Comparison of ENCODE assay signal across 8 mouse cellular contexts in the genomic region with DNA sequence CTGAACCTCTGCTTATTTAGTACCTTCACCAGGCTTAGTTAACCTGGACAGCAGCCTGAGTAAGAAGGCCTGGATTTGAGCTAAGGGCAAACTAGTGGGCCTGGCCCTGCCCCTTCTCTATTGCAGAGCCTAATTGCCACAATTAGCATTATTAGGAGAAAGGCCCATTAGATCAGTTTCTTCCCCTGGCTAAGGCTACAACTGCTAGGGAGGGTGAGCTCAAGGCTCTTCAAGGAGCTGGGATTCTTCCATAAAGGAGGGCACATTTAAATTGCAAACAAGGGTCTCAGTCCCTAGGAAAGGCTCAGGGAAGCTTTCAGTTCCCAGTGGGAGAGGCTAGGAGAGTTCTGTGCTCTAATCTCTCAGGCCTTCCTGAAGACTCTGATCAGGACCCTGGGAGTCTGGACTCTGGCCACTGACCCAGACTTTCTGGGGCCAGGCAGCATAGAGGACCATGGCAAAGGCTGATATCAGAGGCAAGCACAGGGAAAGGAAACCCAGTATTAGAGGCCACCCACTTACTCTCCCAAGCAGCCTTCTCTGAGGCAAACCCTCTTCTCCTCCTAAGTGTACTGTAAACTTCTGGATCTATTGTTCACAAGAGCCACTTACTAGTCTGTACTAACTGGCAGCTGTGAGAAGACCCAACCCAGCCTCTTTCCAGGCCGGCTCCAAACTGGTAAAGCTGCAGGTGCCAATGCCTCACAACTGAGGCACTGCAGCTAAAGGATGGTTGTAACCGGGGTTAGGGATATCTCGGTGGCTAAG.
A peak's percentile ranks its signal among the peaks of the same experiment; 100 is the strongest.
DNase-seq lines count a peak whose midpoint lies in the region; ATAC-seq lines count a peak whose summit lies in the region.
"Had no signal": no experiment of that assay in that cellular context is flagged by ENCODE, and none has a peak within 500 bp of the region (broad histone marks: within the 10 kb centered on the region; RNA-seq: fewer than 3 reads in every experiment).

No protein-coding gene starts in this region.

- H3K9ac ChIP-seq in kidney, embryonic 16.5 days (replicated peaks; ENCODE audit: low read length), result no peak overlapping the region
- H3K9ac ChIP-seq in neural tube, embryonic 13.5 days, result no peak overlapping the region
- H3K9ac ChIP-seq in limb, embryonic 13.5 days, result no peak overlapping the region
- H3K9ac ChIP-seq: neural tube, embryonic 15.5 days had no signal

- no peak overlapping the region for H3K4me3 ChIP-seq in kidney, embryonic 16.5 days (ENCODE audit: low read length)
- H3K4me3 ChIP-seq in neural tube, embryonic 13.5 days, result no peak overlapping the region
- H3K4me3 ChIP-seq in limb, embryonic 13.5 days, result no peak overlapping the region
- H3K4me3 ChIP-seq: neural tube, embryonic 15.5 days had no signal

- no peak for ATAC-seq in kidney, embryonic 16.5 days (ENCODE audit: low FRiP score, low TSS enrichment)
- ATAC-seq in neural tube, embryonic 13.5 days (ENCODE audit: low read depth), result no peak
- ATAC-seq in limb, embryonic 13.5 days (ENCODE audit: low FRiP score, low read depth), result no peak
- no peak for ATAC-seq in erythroid progenitor cell, adult 5-6 weeks (replicated peaks; ENCODE audit: low FRiP score, poor library complexity, severe bottlenecking)

- H3K4me1 ChIP-seq in kidney, embryonic 16.5 days (ENCODE audit: insufficient read depth, low read length), result peaks cover 35% of the 10 kb centered on the region
- H3K4me1 ChIP-seq in neural tube, embryonic 13.5 days (replicated peaks), result peaks cover 93% of the 10 kb centered on the region
- peaks cover 80% of the 10 kb centered on the region for H3K4me1 ChIP-seq in limb, embryonic 13.5 days

- no peak overlapping the region for H3K4me2 ChIP-seq in kidney, embryonic 16.5 days (replicated peaks; ENCODE audit: low read depth, low read length)
- 0 out of 2 replicates have a peak overlapping the region, but pooled peaks have one; percentile 2 for H3K4me2 ChIP-seq in neural tube, embryonic 13.5 days
- peak overlapping the region; percentile 2; the same call in 1 of the 2 replicates for H3K4me2 ChIP-seq in limb, embryonic 13.5 days (replicated peaks)
- H3K4me2 ChIP-seq: neural tube, embryonic 15.5 days had no signal

- no peaks in the 10 kb centered on the region for H3K36me3 ChIP-seq in kidney, embryonic 16.5 days (ENCODE audit: insufficient read depth, low read length)
- no peaks in the 10 kb centered on the region for H3K36me3 ChIP-seq in neural tube, embryonic 13.5 days
- 0 out of 2 replicates have a peak, but pooled peaks cover 6% of the 10 kb centered on the region for H3K36me3 ChIP-seq in limb, embryonic 13.5 days
- H3K36me3 ChIP-seq: neural tube, embryonic 15.5 days had no signal

- H3K9me3 ChIP-seq in kidney, embryonic 16.5 days (ENCODE audit: low read length), result no peaks in the 10 kb centered on the region
- H3K9me3 ChIP-seq in neural tube, embryonic 13.5 days, result no peaks in the 10 kb centered on the region
- no peaks in the 10 kb centered on the region for H3K9me3 ChIP-seq in limb, embryonic 13.5 days
- H3K9me3 ChIP-seq: neural tube, embryonic 15.5 days had no signal

- no peak overlapping the region for H3K27ac ChIP-seq in kidney, embryonic 16.5 days (ENCODE audit: low read length)
- no peak overlapping the region for H3K27ac ChIP-seq in neural tube, embryonic 13.5 days (replicated peaks)
- H3K27ac ChIP-seq in limb, embryonic 13.5 days, result no peak overlapping the region
- H3K27ac ChIP-seq: neural tube, embryonic 15.5 days had no signal

- WGBS in kidney, embryonic 16.5 days, result 46% methylated on average over 3 of the region's 3 CpGs
- 47% methylated on average over 3 of the region's 3 CpGs for WGBS in neural tube, embryonic 13.5 days
- 61% methylated on average over 3 of the region's 3 CpGs for WGBS in limb, embryonic 13.5 days

- peak; percentile 40 for DNase-seq in kidney, adult 9 months
- DNase-seq in neural tube, embryonic 10.5 days (ENCODE audit: extremely low spot score, low spot score), result no peak
- no peak for DNase-seq in testis, postnatal 14 days (ENCODE audit: low spot score)

- H3K27me3 ChIP-seq in kidney, embryonic 16.5 days (ENCODE audit: insufficient read depth, low read length), result no peaks in the 10 kb centered on the region
- no peaks in the 10 kb centered on the region for H3K27me3 ChIP-seq in neural tube, embryonic 13.5 days
- H3K27me3 ChIP-seq in limb, embryonic 13.5 days, result no peaks in the 10 kb centered on the region
- H3K27me3 ChIP-seq: neural tube, embryonic 15.5 days had no signal
